Mouse (Mus musculus) subcutaneous adipose tissue, adult 2 months (tissue): Measurements from ENCODE around the gene Fbxo46. TPM values are rescaled to one million over a fixed set of nuclear protein-coding genes. Genes with fewer than 3 reads are reported as not detected.

Experiments used
- polyA plus RNA-seq: library from polyadenylated mRNA; depleted of rRNA; stranded (reverse); fragments of >200 nt; gene quantifications from 2 replicates; pipeline ENCODE4 v1.2.3, GENCODE M21; 2012; ENCODE audit warnings: low replicate concordance; rRNA removed

The Fbxo46 gene
- 7.9 and 11.0 TPM in 2 replicates for polyA plus RNA-seq

DNA sequence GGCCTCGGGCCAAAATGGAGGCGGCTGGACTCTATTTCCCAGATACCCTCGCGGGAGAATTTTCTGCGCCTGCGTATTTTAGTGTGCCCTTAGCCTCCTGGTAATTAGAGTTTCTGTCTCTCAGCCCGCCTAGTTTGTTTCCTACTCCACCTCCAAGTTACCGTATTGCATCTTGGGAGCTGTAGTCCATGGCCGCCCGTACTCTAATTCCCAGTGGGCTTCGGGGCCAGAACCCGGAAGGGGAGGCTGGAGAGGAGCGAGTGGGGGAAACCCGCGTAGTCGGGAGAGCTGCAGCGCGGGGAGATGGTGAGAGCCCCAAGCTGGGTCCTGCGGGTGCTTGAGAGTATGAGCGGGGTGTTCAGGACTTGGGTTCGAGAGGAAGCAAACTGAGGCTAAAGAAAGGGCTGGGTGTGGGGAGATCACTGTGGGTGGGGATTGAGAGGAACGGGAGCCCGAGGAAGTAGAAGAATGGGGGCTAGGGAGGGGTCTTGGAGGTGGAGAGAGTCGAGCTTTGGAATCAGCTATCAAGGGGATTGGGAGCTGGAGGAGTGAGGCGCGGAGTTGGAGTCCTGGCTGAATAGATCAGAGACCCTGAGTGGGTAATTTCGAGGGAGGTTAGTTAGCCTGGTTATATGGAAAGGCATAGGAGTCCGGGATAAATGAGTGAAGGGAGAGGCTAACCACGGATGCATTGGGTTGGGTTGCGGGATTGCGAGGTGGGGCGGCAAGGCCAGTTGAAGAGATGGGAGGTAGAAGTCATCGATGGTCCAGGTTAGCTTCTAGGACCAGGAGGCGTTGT, at the start of gene Fbxo46:
Fbxo46 (plus strand) TSS at position 229 of the 799 bp plus-strand sequence.

GRCm38 (mm10) chr7:19075723-19076585, 43.7 kb upstream of the Fbxo46 start, which contains the start of gene Dmwd:
TSS of gene Dmwd (plus strand) at chr7:19076227.

GRCm38 (mm10) chr7:19083701-19084100, 36.0 kb upstream of the Fbxo46 start, which contains the start of gene Dmpk:
TSS of gene Dmpk (plus strand) at chr7:19083849.

DNA sequence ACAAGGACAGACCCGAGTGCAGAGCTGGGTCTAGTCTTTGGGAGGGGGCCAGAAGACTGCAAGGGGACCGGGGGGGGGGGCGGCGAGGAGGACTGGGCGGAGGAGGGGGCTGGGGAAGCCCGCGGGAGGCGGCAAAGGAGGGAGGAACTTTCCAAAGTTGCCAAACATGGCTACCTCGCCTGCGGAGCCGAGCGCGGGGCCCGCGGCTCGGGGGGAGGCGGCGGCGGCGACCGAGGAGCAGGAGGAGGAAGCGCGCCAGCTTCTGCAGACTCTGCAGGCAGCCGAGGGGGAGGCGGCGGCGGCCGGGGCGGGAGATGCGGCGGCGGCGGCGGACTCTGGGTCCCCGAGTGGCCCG, 25.2 kb upstream of the Fbxo46 start, which contains the start of gene Six5:
Six5 (plus strand) TSS at position 124 of the 355 bp plus-strand sequence.

DNA sequence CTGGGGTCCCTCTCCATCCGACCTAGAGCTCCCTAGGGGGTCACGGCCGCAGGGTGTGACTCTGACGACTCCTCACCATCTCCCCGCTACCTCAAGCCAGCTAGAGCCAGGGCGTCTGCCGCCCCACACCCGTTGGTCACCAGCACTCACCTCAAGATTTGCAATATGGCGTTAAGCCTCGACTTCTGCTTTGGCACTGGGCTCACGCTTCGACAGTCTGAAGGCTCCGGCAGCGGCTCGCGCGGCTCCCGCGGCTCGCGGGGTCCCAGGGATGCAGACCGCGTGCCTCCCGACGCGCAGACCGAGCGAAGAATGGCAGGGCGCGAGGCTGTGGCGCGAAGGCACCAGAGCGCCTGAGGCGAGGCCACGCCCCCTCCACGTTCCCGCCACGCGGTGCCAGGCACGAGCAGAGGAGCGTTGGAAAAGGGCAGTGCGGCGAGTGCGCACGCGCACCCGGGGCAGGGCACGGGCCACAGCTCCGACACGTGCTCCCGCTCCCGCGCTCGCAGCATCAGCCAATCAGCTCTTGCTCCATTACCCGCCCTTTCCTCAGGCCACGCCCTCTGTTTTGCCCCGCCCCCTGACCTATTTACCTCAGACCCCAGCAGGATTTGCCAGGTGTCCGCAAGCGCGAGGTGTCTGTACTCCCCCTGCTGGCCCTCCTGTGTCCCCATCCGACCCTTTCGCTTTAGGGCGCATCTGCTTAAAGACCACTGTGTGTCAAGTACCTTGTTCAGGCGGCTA, 1.5 kb upstream of the Fbxo46 start, which contains the start of gene Gm4969:
Gm4969 (minus strand) TSS at position 341 of the 744 bp plus-strand sequence.

DNA sequence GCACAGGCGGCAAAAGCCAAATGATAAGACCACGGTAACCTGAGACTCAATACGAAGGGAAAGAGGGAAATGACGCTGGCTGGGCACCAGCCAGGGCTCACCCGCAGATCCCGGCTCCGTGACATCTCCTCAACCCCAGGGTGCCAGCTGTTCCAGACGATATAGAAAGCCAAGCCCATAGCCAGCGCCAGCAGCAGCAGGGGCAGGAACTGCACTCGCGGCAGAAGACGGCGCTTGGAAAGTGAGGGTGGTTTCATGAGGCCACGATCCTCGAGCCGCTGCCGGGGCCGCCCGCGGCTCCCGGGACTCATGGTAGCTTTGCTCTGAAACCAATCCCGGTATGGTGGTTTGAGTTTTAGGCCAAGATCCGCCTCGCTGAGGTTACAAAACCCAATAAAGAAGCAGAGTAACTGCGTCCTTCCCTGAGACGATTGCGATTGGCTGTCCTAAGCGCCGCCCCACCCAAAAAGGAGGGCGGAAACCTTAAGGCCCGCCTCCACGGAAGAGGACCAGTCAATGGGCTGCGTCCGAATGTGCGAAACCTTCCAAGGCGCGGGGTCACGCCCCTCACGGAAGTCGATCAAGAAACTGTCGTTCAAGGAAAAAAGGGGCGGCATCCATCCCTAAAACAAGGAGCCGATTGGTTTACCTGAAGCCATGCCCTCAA, 29.3 kb downstream of the Fbxo46 start, which contains the start of gene Qpctl:
Qpctl (minus strand) TSS at position 417 of the 667 bp plus-strand sequence.

DNA sequence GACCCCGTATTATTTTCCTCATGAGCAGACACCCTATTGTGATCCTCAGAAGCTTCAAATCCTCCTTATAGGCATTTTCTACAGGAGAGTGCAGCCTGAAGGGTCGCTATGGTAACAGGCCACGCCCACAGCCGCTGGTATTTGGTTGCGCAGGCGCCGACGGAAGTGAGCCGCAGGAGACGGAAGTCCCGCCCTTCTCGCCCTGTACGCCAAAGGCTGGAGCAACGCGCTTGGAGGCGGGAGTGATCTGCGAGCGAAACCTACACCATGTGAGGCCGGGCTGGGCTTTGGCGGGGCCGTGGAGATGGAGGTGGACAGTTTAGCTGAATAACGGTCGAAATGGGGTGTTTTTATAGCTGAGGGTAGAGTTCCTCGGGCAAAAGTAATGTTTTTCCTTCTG, 30.0 kb downstream of the Fbxo46 start, which contains the start of gene Snrpd2:
Snrpd2 (plus strand) TSS at position 97 of the 400 bp plus-strand sequence.

DNA sequence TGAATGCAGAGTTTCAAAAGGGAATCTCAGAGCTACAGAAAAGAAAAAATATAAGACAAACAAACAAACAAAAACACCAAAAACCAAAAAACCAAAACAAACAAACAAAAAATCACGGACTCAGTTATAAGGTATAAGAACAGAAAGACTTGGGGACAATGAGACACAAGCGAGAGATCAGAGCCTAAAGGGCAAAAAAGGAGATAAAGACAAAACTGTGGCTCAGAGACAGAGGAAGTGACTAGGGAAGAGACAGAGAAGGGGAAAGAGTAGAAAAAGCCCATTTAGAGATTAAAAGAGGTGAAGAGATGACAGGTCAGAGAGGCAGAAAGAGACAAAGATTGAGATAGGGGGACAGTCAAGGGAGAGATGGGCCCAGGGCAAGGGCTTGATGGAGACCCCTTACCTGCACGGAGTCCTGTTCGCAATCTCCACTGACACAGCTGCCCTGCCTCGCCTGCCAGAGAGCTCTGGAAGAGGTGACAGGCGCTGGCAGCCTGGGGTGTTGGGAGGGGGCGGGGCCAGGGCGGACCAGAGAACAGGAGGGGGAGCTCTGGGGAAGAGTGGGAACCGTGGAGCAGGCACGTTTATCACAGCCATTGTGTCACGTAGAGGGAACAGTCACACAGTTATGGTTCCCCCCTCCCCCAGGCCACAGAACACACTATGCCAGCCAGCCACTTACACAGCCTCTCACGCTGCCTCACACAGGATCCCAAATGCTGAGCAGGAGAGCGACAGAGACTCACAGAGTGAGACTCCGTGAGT, 46.2 kb downstream of the Fbxo46 start, which contains the start of gene Gipr:
Gipr (minus strand) TSS at position 472 of the 768 bp plus-strand sequence.

GRCm38 (mm10) chr7:19175708-19176515, 56.3 kb downstream of the Fbxo46 start, which contains the start of gene Eml2:
TSS of gene Eml2 (plus strand) at chr7:19176421.

Other genes with a start within 250 kb of the Fbxo46 start
- gene Pglyrp1, start 248.5 kb upstream of the Fbxo46 start, polyA plus RNA-seq = 6.4 and 56.4 TPM in 2 replicates
- 20.3 and 25.2 TPM in 2 replicates for gene Ccdc61, start 209.4 kb upstream of the Fbxo46 start, polyA plus RNA-seq
- gene Nova2, start 194.0 kb upstream of the Fbxo46 start, polyA plus RNA-seq = 1.6 and 2.5 TPM in 2 replicates
- 0.26 TPM in 1 of 2 replicates, not detected in the other for gene Nanos2, start 132.5 kb upstream of the Fbxo46 start, polyA plus RNA-seq
- gene Mypop, start 128.6 kb upstream of the Fbxo46 start, polyA plus RNA-seq = 5.2 and 17.4 TPM in 2 replicates
- 16.7 and 38.8 TPM in 2 replicates for gene Irf2bp1, start 115.8 kb upstream of the Fbxo46 start, polyA plus RNA-seq
- not detected in 2 replicates for gene Foxa3, start 96.3 kb upstream of the Fbxo46 start, polyA plus RNA-seq
- 66.1 and 105 TPM in 2 replicates for gene Sympk, start 95.5 kb upstream of the Fbxo46 start, polyA plus RNA-seq
- not detected in 2 replicates for gene Rsph6a, start 65.2 kb upstream of the Fbxo46 start, polyA plus RNA-seq
- 83.2 and 111 TPM in 2 replicates for gene Dmwd, start 43.6 kb upstream of the Fbxo46 start, polyA plus RNA-seq
- gene Dmpk, start 36.0 kb upstream of the Fbxo46 start, polyA plus RNA-seq = 388 and 705 TPM in 2 replicates
- gene Six5, start 25.3 kb upstream of the Fbxo46 start, polyA plus RNA-seq = 32.7 and 78.4 TPM in 2 replicates
- gene Gm4969, start 1.5 kb upstream of the Fbxo46 start, polyA plus RNA-seq = 0.21 and 0.55 TPM in 2 replicates
- gene Qpctl, start 29.4 kb downstream of the Fbxo46 start, polyA plus RNA-seq = 16.7 and 25.1 TPM in 2 replicates
- 26.1 and 39.9 TPM in 2 replicates for gene Snrpd2, start 29.9 kb downstream of the Fbxo46 start, polyA plus RNA-seq
- 3.3 and 14.7 TPM in 2 replicates for gene Gipr, start 46.3 kb downstream of the Fbxo46 start, polyA plus RNA-seq
- 34.2 and 47.4 TPM in 2 replicates for gene Eml2, start 56.6 kb downstream of the Fbxo46 start, polyA plus RNA-seq
- 21.2 and 40.9 TPM in 2 replicates for gene Gpr4, start 92.7 kb downstream of the Fbxo46 start, polyA plus RNA-seq
- gene Opa3, start 108.5 kb downstream of the Fbxo46 start, polyA plus RNA-seq = 43.4 and 43.9 TPM in 2 replicates
- gene Vasp, start 152.0 kb downstream of the Fbxo46 start, polyA plus RNA-seq = 104 and 192 TPM in 2 replicates
- 0.20 TPM in 1 of 2 replicates, not detected in the other for gene Ppm1n, start 160.2 kb downstream of the Fbxo46 start, polyA plus RNA-seq
- gene Rtn2, start 162.8 kb downstream of the Fbxo46 start, polyA plus RNA-seq = 59.4 and 168 TPM in 2 replicates
- 0.85 and 1.2 TPM in 2 replicates for gene Fosb, start 190.2 kb downstream of the Fbxo46 start, polyA plus RNA-seq
- gene Ercc1, start 224.9 kb downstream of the Fbxo46 start, polyA plus RNA-seq = 66.5 and 93.4 TPM in 2 replicates
- 5.2 and 9.0 TPM in 2 replicates for gene Cd3eap, start 239.6 kb downstream of the Fbxo46 start, polyA plus RNA-seq
- 14.0 and 14.9 TPM in 2 replicates for gene Ppp1r13l, start 239.9 kb downstream of the Fbxo46 start, polyA plus RNA-seq